Mouse (Mus musculus) G1E (cell line): ENCODE data around the gene Pde3a. TPM values are rescaled to one million over a fixed set of nuclear protein-coding genes. Genes with fewer than 3 reads are reported as not detected.

Experiments used
- ATAC-seq: 2 replicates; pipeline ENCODE4 v1.8.0; 2016; ENCODE audit warnings: mild to moderate bottlenecking; ENCODE audit not compliant: insufficient number of reproducible peaks, poor library complexity, low FRiP score, severe bottlenecking; ENCODE audit errors: extremely low read depth
- DNase-seq: peaks from one replicate; pipeline ENCODE4 v3.0.0; 2012; ENCODE audit warnings: low spot score
- H3K27me3 ChIP-seq: 2 replicates; pipeline ENCODE4 v1.6.1; 2012; ENCODE audit warnings: mild to moderate bottlenecking, low read length, inconsistent platforms; ENCODE audit not compliant: insufficient read depth
- H3K36me3 ChIP-seq: replicated peaks from 2 replicates; pipeline ENCODE3; 2012; ENCODE audit warnings: mild to moderate bottlenecking, inconsistent platforms
- H3K4me1 ChIP-seq: 2 replicates; pipeline ENCODE4 v1.6.1; 2012; ENCODE audit warnings: low read depth, low read length, inconsistent platforms, mixed read lengths; ENCODE audit not compliant: insufficient read depth
- H3K4me3 ChIP-seq: 2 replicates; pipeline ENCODE4 v1.5.1; 2012; ENCODE audit warnings: low read depth, mild to moderate bottlenecking, inconsistent platforms, low read length, moderate library complexity, mixed read lengths
- H3K9me3 ChIP-seq: replicated peaks from 2 replicates; pipeline ENCODE4 v1.6.1; 2012; ENCODE audit warnings: inconsistent platforms
- CTCF ChIP-seq: IDR thresholded peaks from 2 replicates; pipeline ENCODE4 v1.5.1; 2012; ENCODE audit warnings: low read depth, low read length, inconsistent platforms, mixed read lengths
- GATA1 ChIP-seq: IDR thresholded peaks from 2 replicates; pipeline ENCODE4 v1.6.1; 2012; ENCODE audit warnings: borderline replicate concordance, low read length, inconsistent platforms, mixed read lengths
- GATA2 ChIP-seq: IDR thresholded peaks from 2 replicates; pipeline ENCODE4 v1.6.1; 2012; ENCODE audit warnings: low read depth, low read length, inconsistent platforms, borderline replicate concordance
- POLR2AphosphoS5 ChIP-seq: IDR thresholded peaks from 2 replicates; pipeline ENCODE4 v1.6.1; 2012; ENCODE audit warnings: low read depth, low read length, inconsistent platforms; ENCODE audit not compliant: insufficient replicate concordance
- TAL1 ChIP-seq: conservative IDR thresholded peaks from 2 replicates; pipeline ENCODE4 v1.6.1; 2012; ENCODE audit warnings: low read depth, low read length, inconsistent platforms, mixed read lengths
- polyA plus RNA-seq: library from polyadenylated mRNA; stranded (reverse); fragments of >175 nt; gene quantifications from 2 replicates; pipeline ENCODE4 v1.2.3, GENCODE M21; 2012
- total RNA-seq, 2 experiments: library from RNA; stranded (forward) in 1 of 2; stranded (reverse) in 1 of 2; fragments of 200-1000 nt in 1 of 2; fragments of >200 nt in 1 of 2; fragmentation: Nextera tagmentation in 1 of 2; gene quantifications; 2 replicates each; pipeline ENCODE4 v1.2.3; 2014 to 2017

The Pde3a gene
- total and polyA plus RNA-seq, 3 experiments: under 0.01 TPM; not detected in 2

- Histone ChIP-seq H3K4me3 (no peak overlapping the region), H3K27me3 (no peaks in the 10 kb centered on the region), H3K36me3 (no peaks in the 10 kb centered on the region), H3K9me3 (peaks cover 12% of the 10 kb centered on the region), H3K4me1 (no peaks in the 10 kb centered on the region)
- DNase-seq: no peak
- ATAC-seq: no peak
- TF ChIP-seq CTCF (no peak), TAL1 (no peak), GATA2 (no peak), POLR2AphosphoS5 (no peak), GATA1 (no peak)
Measured at GRCm38 (mm10) chr6:141375155-141375554, 126.1 kb downstream of the Pde3a start.

- Histone ChIP-seq H3K36me3 (no peaks in the 10 kb centered on the region), H3K27me3 (no peaks in the 10 kb centered on the region), H3K4me3 (no peak overlapping the region), H3K9me3 (peaks cover 23% of the 10 kb centered on the region), H3K4me1 (no peaks in the 10 kb centered on the region)
- no peak for ATAC-seq
- no peak for DNase-seq
- TF ChIP-seq TAL1 (no peak), GATA2 (no peak), GATA1 (no peak), POLR2AphosphoS5 (no peak), CTCF (no peak)
Measured at GRCm38 (mm10) chr6:141380927-141381326, 131.9 kb downstream of the Pde3a start.

DNA sequence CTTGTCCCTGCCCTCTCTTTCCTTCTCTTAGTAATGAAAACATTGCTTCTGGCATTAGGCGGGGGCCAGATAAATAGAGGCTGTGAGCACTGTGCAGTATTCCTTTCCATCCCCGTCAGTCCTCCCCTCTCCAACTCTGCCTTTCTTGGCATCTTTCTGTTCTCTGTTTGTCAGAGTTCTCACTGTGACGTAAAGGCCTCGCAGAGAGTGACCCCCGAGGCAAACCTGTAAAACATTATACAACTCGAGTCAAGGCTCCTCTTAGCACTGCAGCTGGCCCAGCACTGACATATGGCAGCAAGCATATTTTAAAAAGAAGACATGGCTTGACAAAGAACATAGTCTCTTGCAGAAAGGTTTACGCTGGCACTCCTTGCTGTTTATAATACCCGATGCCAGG, 132.4 kb downstream of the Pde3a start:
- Histone ChIP-seq H3K4me3 (no peak overlapping the region), H3K9me3 (peaks cover 20% of the 10 kb centered on the region), H3K36me3 (no peaks in the 10 kb centered on the region), H3K27me3 (no peaks in the 10 kb centered on the region), H3K4me1 (no peaks in the 10 kb centered on the region)
- DNase-seq (no peak), ATAC-seq (no peak)
- TF ChIP-seq TAL1 (no peak), CTCF (no peak), POLR2AphosphoS5 (no peak), GATA1 (no peak), GATA2 (no peak)

DNA sequence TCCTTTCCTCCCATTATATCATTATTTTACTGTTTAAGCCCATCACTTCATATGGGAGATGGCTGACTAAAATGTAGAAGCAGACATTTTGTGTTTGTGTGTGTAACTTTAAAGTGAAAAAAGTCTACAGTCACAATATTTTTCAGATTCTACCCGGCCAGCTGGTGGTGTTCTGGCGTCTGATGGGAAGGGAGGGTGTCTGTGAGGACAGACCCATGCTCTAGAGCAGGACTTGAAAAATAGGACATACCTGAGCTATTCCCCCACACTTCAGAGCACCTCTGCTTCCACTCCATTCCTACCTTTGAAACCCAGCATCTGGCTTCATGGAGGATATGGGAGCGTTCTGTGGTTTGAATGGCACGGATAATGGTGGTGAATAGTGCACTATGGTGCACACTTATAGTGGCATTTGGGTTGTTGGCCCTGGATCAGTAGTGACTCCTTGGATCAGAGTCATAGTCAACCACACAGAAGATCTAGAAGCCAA, 132.9 kb downstream of the Pde3a start:
- no peak for DNase-seq
- no peaks in the 10 kb centered on the region for H3K4me1 ChIP-seq
- no peaks in the 10 kb centered on the region for H3K36me3 ChIP-seq
- H3K4me3 ChIP-seq: no peak overlapping the region
- ATAC-seq: no peak
- TF ChIP-seq CTCF: no peak
- no peak for TF ChIP-seq TAL1
- TF ChIP-seq GATA1: no peak
- TF ChIP-seq GATA2: no peak
- no peak for TF ChIP-seq POLR2AphosphoS5
- H3K27me3 ChIP-seq: no peaks in the 10 kb centered on the region
- peaks cover 20% of the 10 kb centered on the region for H3K9me3 ChIP-seq

DNA sequence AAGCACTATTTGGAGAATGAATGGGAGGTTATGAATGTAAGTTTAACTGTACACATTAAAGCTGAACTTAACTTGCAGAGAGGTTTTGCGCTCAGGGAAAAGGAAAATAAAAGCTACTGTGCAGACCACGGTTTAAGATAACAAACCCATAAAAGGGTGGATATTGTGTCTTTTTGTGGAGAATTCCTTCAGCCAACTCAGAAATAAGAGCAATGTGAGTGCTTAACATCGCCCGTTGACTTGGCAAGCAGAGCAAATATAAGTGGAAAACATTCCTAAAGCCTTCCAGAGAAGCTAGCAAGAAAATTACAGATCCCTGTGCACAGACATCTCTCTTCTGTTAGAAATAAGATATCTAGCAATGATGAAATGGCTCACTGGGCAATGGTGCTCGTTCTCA, 139.0 kb downstream of the Pde3a start:
- H3K4me3 ChIP-seq: no peak overlapping the region
- no peaks in the 10 kb centered on the region for H3K36me3 ChIP-seq
- TF ChIP-seq GATA1 (no peak), CTCF (no peak), TAL1 (no peak), POLR2AphosphoS5 (no peak), GATA2 (no peak)
- no peak for DNase-seq
- no peaks in the 10 kb centered on the region for H3K27me3 ChIP-seq
- H3K9me3 ChIP-seq: peaks cover 11% of the 10 kb centered on the region
- ATAC-seq: no peak
- no peaks in the 10 kb centered on the region for H3K4me1 ChIP-seq

GRCm38 (mm10) chr6:141395926-141396325, 146.9 kb downstream of the Pde3a start:
- no peak overlapping the region for H3K4me3 ChIP-seq
- H3K9me3 ChIP-seq: peaks cover 18% of the 10 kb centered on the region
- H3K4me1 ChIP-seq: no peaks in the 10 kb centered on the region
- no peak for TF ChIP-seq GATA2
- no peak for TF ChIP-seq CTCF
- TF ChIP-seq GATA1: no peak
- no peak for TF ChIP-seq TAL1
- no peak for TF ChIP-seq POLR2AphosphoS5
- no peaks in the 10 kb centered on the region for H3K27me3 ChIP-seq
- ATAC-seq (no peak), DNase-seq (no peak)
- no peaks in the 10 kb centered on the region for H3K36me3 ChIP-seq

DNA sequence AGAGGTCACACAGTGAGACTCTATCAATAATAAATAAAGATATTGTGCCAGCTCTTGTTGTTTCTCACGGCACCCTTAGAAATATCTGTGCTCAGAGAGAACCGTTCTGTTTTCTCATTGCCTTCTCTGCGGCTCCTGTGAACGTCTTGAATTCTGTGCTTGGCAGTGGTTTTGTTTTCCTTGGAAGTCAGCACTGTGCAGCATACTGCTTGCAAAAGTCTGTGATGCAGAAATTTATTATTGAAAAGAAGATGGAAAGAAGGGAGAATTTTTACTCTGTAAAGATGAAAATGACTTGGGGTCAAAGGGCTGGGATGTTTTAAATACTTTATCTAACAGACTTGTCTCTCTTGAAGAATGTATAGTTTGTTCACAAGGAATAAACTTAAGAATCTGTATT, 150.3 kb downstream of the Pde3a start:
- ATAC-seq: no peak

More for the DNA sequence above, 150.3 kb downstream of the Pde3a start:
- Histone ChIP-seq H3K4me1 (no peaks in the 10 kb centered on the region), H3K36me3 (no peaks in the 10 kb centered on the region), H3K9me3 (peaks cover 20% of the 10 kb centered on the region), H3K27me3 (no peaks in the 10 kb centered on the region; the same call in 1 of the 2 replicates), H3K4me3 (no peak overlapping the region)
- DNase-seq: no peak
- TF ChIP-seq GATA2 (no peak), GATA1 (no peak)
